Mouse (Mus musculus): Measurements from ENCODE around the gene Ccdc82.

Gene Ccdc82

GRCm38 (mm10) chr9:13299190-13299589 lies 52.4 kb downstream of the Ccdc82 start:
- no peak for DNase-seq (ENCODE audit: low read depth)

GRCm38 (mm10) chr9:13300041-13300441 lies 53.3 kb downstream of the Ccdc82 start:
- no peak for DNase-seq (ENCODE audit: low read depth)

DNA sequence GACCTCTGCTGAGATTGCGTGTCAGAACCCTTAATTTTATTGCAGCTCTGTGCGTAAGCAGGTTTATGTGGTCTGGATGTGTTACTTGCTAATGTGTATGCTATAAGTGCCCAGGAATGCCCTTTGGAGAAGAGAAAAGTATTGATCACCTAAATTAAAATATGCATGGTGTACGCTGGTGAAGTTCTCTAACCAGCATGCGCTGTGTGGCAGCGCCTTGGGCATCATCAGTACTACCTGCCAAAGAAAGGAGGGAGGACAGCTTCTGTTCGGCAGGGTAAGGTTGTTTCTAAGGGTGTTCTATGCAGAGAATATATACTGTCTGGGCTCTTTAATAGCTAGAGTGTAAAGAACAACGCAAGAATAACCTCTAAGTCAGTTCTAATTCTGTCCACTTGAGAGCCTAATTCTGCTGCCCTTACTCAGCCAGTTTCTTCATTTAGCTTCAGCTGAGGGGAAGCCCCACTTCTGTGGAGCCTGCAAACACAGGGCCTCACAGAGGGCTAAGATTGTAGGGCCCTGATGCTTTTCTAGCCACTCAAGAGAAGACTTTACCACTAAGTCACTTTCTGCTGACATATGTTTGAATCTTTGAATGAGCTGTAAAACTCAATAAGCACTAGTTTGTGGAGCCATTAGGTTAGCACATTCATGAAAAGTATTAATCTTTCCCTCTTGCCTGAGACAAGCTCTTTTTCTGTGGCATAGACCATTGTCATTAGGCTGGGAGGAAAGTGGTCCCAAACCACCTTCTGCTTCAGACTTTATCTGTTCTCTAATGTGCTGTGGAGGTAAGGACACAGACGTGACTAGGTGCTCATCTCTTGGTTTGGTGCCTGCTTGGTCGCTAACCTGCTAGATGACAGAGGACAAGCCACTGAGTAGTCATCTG lies 54.4 kb downstream of the Ccdc82 start:
- no peak for DNase-seq (ENCODE audit: low read depth)

- DNase-seq (ENCODE audit: low read depth) = no peak
These were observed 55.5 kb downstream of the Ccdc82 start for GRCm38 (mm10) chr9:13302183-13302825.

DNA sequence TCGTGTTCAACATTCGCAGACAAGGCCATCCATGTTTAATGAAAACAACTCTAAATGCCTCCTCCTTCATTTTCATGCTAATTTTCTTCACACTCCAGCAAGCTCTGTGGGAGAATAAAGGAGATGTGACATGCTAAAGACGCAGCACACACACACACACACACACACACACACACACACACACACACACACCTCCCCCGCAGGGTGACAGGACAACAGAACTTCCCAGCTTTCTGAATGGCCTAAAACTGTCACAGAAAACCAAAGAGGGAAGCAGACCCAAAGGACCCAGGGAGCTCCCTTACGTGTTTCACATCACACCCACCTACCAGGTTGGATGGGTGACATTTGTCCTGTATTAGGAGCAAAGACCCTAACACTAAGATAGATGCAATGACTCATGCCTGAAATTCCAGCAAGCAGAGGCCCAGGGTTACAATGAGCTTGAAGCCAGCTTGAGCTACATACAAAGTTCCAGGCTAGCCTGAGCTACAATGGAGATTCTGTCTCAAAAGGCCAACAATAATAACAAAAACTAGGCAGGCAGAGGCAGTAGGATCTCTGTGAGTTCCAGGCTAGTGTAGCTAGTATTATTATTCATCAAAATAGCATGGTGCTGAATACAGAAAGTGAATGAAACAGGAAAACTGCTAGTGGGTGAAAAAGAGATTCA lies 56.5 kb downstream of the Ccdc82 start:
- no peak for DNase-seq (ENCODE audit: low read depth)

DNA sequence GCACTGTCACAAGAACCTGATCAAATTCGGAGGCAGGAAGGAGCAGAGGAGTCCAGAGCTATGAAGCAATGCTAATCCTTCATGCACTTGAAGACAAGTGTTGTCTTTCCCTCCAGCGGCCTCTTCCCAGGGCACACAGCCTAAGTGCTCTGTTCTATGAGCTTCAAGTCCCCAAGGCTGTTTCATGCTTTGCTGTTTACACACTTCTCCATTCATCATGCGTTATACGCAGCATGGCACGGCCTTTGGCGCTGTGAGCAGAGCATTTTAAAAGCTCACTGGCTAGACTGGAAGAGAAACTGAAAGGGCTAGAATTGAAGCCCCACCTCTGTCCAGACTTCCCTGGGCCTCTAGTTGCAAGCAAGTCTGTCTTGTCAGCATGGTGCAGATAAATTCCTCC lies 57.2 kb downstream of the Ccdc82 start:
- no peak for DNase-seq (ENCODE audit: low read depth)

DNA sequence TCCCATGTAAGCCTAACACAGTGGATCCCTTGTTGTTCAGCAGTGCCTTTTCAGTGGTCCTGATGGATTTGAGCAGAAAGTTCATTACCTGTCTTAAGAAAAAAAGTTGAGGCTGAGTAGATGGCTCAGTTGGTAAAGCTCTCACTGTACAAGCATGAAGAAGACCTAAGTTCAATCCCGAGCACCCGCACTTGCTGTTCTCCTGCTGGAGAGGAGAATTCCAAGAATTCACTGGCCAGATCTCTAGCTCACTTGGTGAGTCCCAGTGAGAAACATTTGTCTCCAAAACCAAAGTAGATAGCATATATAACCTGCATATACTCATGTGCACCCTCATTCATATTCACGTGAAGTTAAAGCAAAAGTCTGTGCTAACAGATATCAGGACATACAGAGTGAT lies 59.7 kb downstream of the Ccdc82 start:
- no peak for DNase-seq (ENCODE audit: low read depth)

GRCm38 (mm10) chr9:13307226-13307625 lies 60.5 kb downstream of the Ccdc82 start:
- no peak for DNase-seq (ENCODE audit: low read depth)

DNA sequence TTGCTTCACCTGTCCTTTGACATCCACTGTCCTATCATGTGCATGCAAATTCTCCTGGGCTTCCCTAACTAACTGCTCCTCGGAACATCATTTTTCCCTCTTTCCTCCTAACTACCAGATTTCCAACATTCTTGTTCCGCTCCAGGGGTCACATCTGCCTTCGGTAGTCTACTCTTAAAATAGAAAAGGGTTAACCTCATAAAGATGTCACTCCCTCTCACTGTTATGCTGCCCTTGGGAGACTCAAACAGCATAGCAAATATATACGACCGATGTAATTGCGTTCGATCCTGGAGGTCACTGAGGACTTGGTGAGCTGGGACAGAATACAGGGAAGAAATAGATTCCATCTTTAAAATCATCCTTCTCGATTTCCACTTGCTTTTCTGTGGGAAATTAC lies 62.0 kb downstream of the Ccdc82 start:
- no peak for DNase-seq (ENCODE audit: low read depth)

- no peak for DNase-seq (ENCODE audit: low read depth)
These were observed 63.1 kb downstream of the Ccdc82 start for GRCm38 (mm10) chr9:13309807-13310206.

DNA sequence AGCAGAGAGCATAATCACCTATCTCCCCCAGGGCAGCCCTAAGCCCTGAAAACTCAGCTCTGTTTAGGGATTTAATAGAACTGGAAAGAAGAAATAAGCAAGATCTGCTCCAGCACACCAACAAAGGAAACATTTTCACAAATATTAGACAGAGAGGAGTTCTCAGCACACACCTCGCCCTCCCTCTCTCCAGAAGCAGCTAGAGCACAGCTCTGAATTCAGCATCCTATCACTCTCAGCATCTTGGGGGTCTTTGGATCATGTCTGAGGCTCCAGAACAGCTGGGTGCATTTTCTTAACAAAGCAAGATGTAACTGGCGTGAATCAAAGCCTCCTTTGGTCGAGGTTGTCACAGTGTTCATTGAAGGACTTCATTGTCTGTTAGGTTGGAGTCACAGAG lies 63.5 kb downstream of the Ccdc82 start:
- DNase-seq (ENCODE audit: low read depth) = no peak

- no peak for DNase-seq (ENCODE audit: low read depth)
These were observed 64.3 kb downstream of the Ccdc82 start for GRCm38 (mm10) chr9:13311094-13311493.

- DNase-seq (ENCODE audit: low read depth) = no peak
These were observed 67.2 kb downstream of the Ccdc82 start for GRCm38 (mm10) chr9:13313923-13314322.

DNA sequence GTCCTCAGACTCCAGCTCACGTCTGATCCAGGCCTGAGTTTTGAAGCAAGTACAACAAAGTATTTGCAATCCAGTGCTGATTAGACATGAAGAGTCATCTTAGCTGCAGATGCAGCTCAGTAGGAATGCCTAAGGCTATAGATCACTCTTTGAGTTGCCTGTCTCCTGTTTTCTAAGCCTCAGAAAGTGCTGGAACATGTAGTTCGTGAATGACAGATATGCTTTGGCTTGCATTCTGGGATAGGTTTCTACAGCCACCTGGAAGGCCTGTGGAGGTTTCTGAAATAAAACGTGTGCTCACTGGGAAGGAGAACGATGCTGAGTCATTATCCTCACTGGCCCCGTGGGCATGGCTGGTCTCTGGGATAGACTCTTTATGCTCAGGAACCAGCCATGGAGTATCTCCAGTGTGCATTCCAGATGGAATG lies 67.8 kb downstream of the Ccdc82 start:
- no peak for DNase-seq (ENCODE audit: low read depth)

DNA sequence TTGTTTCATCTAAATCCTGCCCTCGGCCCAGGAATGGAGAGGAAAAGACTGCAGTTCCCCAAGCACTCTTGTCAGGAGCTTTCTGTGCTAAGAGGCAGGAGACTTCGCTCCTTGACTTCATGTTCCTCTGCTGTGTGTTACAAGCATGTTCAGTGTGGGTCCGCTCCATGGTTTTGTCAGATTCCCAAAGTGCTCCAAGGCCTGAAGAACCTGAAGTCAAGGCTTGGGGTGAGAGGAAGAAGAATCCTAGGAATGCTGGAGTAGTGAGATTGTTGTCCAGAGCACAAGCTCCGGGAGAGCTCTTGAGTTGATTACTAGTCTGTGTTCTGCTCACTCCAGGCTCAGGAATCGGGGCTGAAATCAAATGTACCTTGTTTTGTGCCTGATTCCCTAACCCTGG lies 68.6 kb downstream of the Ccdc82 start:
- DNase-seq (ENCODE audit: low read depth) = no peak

DNA sequence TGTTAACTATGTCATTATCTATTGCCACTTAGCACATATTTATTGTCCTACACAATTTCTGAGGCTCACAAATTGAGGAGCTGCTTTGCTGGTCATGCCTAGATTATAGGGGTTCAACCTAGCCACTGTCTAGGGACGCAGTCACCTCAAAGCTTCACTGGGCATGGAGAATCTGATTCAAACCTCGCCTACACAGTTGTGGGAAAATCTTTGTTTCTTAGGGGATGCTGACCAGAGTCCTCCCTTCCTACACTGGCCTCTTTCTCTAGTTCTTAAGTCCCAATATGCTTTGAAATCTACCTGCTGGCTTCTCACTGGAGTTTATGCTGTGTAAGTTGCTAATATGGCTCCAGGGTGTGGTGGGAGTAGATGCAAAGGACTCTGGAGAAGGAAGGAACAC lies 72.8 kb downstream of the Ccdc82 start:
- DNase-seq (ENCODE audit: low read depth) = no peak

DNA sequence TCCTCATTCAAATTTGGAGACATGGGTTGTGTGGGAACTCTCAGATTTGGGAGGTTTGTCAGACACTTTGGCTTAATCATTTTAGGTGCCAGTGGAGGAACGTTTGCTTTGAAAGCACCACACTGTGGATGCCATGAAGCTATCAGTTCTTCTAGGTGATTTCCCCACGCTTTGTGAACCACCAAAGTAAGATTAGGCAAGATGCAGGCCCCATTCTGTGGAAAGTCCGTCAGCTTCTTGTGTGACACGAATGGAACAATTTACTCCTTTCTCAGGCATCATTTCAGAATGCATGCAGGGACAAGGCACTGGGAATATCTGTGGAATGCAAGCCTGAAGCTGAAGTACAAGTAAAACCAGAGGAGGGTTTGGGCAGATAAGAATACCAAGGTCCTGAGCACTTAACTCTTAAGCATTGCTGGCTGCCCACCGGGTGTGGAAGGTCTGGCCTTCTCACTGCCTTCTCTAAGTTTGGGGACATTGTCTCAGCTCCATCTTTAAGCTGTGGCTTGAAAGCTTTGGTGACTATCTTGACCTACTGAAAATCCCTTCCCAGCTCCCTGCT lies 74.1 kb downstream of the Ccdc82 start:
- no peak for DNase-seq (ENCODE audit: low read depth)

DNA sequence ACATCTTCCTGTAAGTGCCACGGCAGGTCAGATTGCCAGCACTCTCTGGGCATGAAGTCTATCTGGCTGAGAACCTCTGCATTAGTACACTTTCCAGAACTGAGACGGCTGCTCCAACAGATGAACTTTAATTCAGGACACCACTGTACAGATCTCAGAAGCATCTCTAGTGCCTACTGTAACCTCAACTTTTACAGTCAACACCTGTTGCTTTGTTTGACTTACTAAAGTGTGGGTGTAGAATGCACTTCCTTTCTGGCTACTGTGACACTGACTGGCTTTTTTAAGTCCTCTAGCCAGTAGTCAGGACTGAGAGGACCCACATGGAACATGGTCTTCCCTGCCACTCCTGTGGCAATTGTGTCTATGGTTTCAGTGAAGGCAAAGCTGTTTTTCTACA lies 76.3 kb downstream of the Ccdc82 start:
- no peak for DNase-seq (ENCODE audit: low read depth)

GRCm38 (mm10) chr9:13323612-13324011 lies 76.9 kb downstream of the Ccdc82 start:
- DNase-seq (ENCODE audit: low read depth) = no peak
